ENCODE assay signal across 8 mouse cellular contexts in genomic region chr10:128646139-128647089, GRCm38 (mm10). TPM values are rescaled to one million over a fixed set of nuclear protein-coding genes. Genes with fewer than 3 reads are reported as not detected.
DNase-seq lines count a peak whose midpoint lies in the region; ATAC-seq and TF ChIP-seq lines count a peak whose summit lies in the region.

No protein-coding gene starts in this region.

- WGBS in forebrain, postnatal 0 days: 12% methylated on average over 4 of the region's 13 CpGs
- 5% methylated on average over 12 of the region's 13 CpGs for WGBS in hindbrain, embryonic 15.5 days
- WGBS in midbrain, embryonic 11.5 days: 11% methylated on average over 12 of the region's 13 CpGs
- WGBS in stomach, postnatal 0 days: 6% methylated on average over 8 of the region's 13 CpGs

- peaks cover 1 to 17% of the 10 kb centered on the region in 2 experiments; a peak in 2 of 4 replicates for H3K4me1 ChIP-seq in ES-E14 (ENCODE audit: control insufficient read depth in 2 of 2, insufficient read depth in 2 of 2, low read length in 2 of 2, poor library complexity in 1 of 2)
- H3K4me1 ChIP-seq in forebrain, postnatal 0 days (ENCODE audit: insufficient read depth): peaks cover 19% of the 10 kb centered on the region
- peaks cover 35% of the 10 kb centered on the region for H3K4me1 ChIP-seq in hindbrain, embryonic 15.5 days (replicated peaks)
- H3K4me1 ChIP-seq in midbrain, embryonic 11.5 days (ENCODE audit: control insufficient read depth, insufficient read depth, low read length): peaks cover 14% of the 10 kb centered on the region
- H3K4me1 ChIP-seq in stomach, postnatal 0 days (replicated peaks; ENCODE audit: control insufficient read depth, insufficient read depth): peaks cover 4% of the 10 kb centered on the region; the same call in 1 of the 2 replicates

- no peak for TF ChIP-seq EP300 in stomach, postnatal 0 days (optimal IDR thresholded peaks at IDR 0.05)

- peak; percentile 81 for ATAC-seq in forebrain, postnatal 0 days
- peak; percentile 81 for ATAC-seq in hindbrain, embryonic 15.5 days (ENCODE audit: low FRiP score, low read depth)
- ATAC-seq in midbrain, embryonic 11.5 days (ENCODE audit: low FRiP score): peak; percentile 76
- peak; percentile 74 for ATAC-seq in stomach, postnatal 0 days (ENCODE audit: low FRiP score, low TSS enrichment)

- no peaks in the 10 kb centered on the region for H3K27me3 ChIP-seq in forebrain, postnatal 0 days (ENCODE audit: insufficient read depth, low read length)
- no peaks in the 10 kb centered on the region for H3K27me3 ChIP-seq in hindbrain, embryonic 15.5 days
- no peaks in the 10 kb centered on the region for H3K27me3 ChIP-seq in midbrain, embryonic 11.5 days (ENCODE audit: control insufficient read depth, insufficient read depth, low read length)
- no peaks in the 10 kb centered on the region for H3K27me3 ChIP-seq in stomach, postnatal 0 days (ENCODE audit: control insufficient read depth, insufficient read depth, low read length)

- H3K36me3 ChIP-seq in ES-E14 (ENCODE audit: control insufficient read depth, insufficient read depth, low read length, poor library complexity, severe bottlenecking): no peaks in the 10 kb centered on the region
- peaks cover under 1% of the 10 kb centered on the region for H3K36me3 ChIP-seq in forebrain, postnatal 0 days (ENCODE audit: insufficient read depth)
- peaks cover under 1% of the 10 kb centered on the region; the same call in 1 of the 2 replicates for H3K36me3 ChIP-seq in hindbrain, embryonic 15.5 days
- no peaks in the 10 kb centered on the region for H3K36me3 ChIP-seq in midbrain, embryonic 11.5 days (ENCODE audit: control insufficient read depth, insufficient read depth, low read length)
- H3K36me3 ChIP-seq in stomach, postnatal 0 days (ENCODE audit: control insufficient read depth, insufficient read depth, low read length): no peaks in the 10 kb centered on the region

- H3K9me3 ChIP-seq in ES-E14 (ENCODE audit: control insufficient read depth, insufficient read depth, low read depth, low read length): no peaks in the 10 kb centered on the region
- H3K9me3 ChIP-seq in forebrain, postnatal 0 days (ENCODE audit: low read length): no peaks in the 10 kb centered on the region
- H3K9me3 ChIP-seq in hindbrain, embryonic 15.5 days: no peaks in the 10 kb centered on the region
- no peaks in the 10 kb centered on the region for H3K9me3 ChIP-seq in midbrain, embryonic 11.5 days (ENCODE audit: control insufficient read depth, low read length)
- no peaks in the 10 kb centered on the region for H3K9me3 ChIP-seq in stomach, postnatal 0 days (ENCODE audit: control insufficient read depth, low read length)

- in situ Hi-C loops in ES-E14 (cut with MboI; ENCODE audit: low sequenced_read_pairs in 2 of 2, unreplicated experiment in 2 of 2): no loop called here

- DNase-seq in ES-E14 (ENCODE audit: low read depth, low spot score): no peak
- peak; percentile 52 for DNase-seq in cerebellum, adult 11-12 months
- DNase-seq in forebrain, postnatal 0 days: peak; percentile 87
- peak; percentile 46 to 51 for DNase-seq in left cerebral cortex, postnatal 36 days (ENCODE audit: low spot score in 2 of 2)
- peak; percentile 94 for DNase-seq in midbrain, embryonic 11.5 days (ENCODE audit: low spot score, missing footprints)
- DNase-seq in stomach, postnatal 0 days (ENCODE audit: low spot score): peak; percentile 63
- DNase-seq in urinary bladder, adult 18-20 months (ENCODE audit: low spot score in 2 of 2): no peak

- intact Hi-C loops in left cerebral cortex, postnatal 36 days (cut with DNase I): no loop called here

- H3K4me3 ChIP-seq in ES-E14 (ENCODE audit: insufficient read depth in 1 of 2, low read depth in 1 of 2, low read length in 2 of 2, poor library complexity in 1 of 2, severe bottlenecking in 1 of 2): peak overlapping the region in 1 of 2 experiments; percentile 82; a peak in 2 of 4 replicates
- peak overlapping the region; percentile 54 for H3K4me3 ChIP-seq in forebrain, postnatal 0 days (ENCODE audit: low read depth, low read length)
- peak overlapping the region; percentile 70 for H3K4me3 ChIP-seq in hindbrain, embryonic 15.5 days
- H3K4me3 ChIP-seq in midbrain, embryonic 11.5 days (ENCODE audit: low read depth, low read length): peak overlapping the region; percentile 39
- peak overlapping the region; percentile 43 for H3K4me3 ChIP-seq in stomach, postnatal 0 days (ENCODE audit: low read depth, low read length)

- TF ChIP-seq CTCF in forebrain, postnatal 0 days (IDR thresholded peaks at IDR 0.05; ENCODE audit: low read depth): no peak
- TF ChIP-seq CTCF in stomach, postnatal 0 days (IDR thresholded peaks at IDR 0.05; ENCODE audit: low read depth): no peak

- H3K9ac ChIP-seq in ES-E14 (ENCODE audit: insufficient read depth, low read depth, low read length, poor library complexity, severe bottlenecking): 0 out of 2 replicates have a peak overlapping the region, but pooled peaks have one; percentile 17
- H3K9ac ChIP-seq in forebrain, postnatal 0 days: peak overlapping the region; percentile 51
- H3K9ac ChIP-seq in hindbrain, embryonic 15.5 days: peak overlapping the region; percentile 43
- H3K9ac ChIP-seq in midbrain, embryonic 11.5 days (ENCODE audit: low read length): peak overlapping the region; percentile 53
- H3K9ac ChIP-seq in stomach, postnatal 0 days (ENCODE audit: low read length): 0 out of 2 replicates have a peak overlapping the region, but pooled peaks have one; percentile 43

- H3K27ac ChIP-seq in ES-E14 (ENCODE audit: insufficient read depth, low read depth, low read length, poor library complexity, severe bottlenecking): no peak overlapping the region; the same call in 1 of the 2 replicates
- H3K27ac ChIP-seq in forebrain, postnatal 0 days (ENCODE audit: low read depth, low read length): peak overlapping the region; percentile 93
- peak overlapping the region; percentile 96 for H3K27ac ChIP-seq in hindbrain, embryonic 15.5 days (replicated peaks)
- no peak overlapping the region for H3K27ac ChIP-seq in midbrain, embryonic 11.5 days (ENCODE audit: low read depth, low read length)
- peak overlapping the region; percentile 77 for H3K27ac ChIP-seq in stomach, postnatal 0 days (replicated peaks)

- peak overlapping the region; percentile 67 for H3K4me2 ChIP-seq in forebrain, postnatal 0 days (ENCODE audit: low read depth)
- peak overlapping the region; percentile 61 for H3K4me2 ChIP-seq in hindbrain, embryonic 15.5 days
- peak overlapping the region; percentile 73 for H3K4me2 ChIP-seq in midbrain, embryonic 11.5 days
- H3K4me2 ChIP-seq in stomach, postnatal 0 days (replicated peaks; ENCODE audit: low read depth): peak overlapping the region; percentile 65

TF ChIP-seq in ES-E14, 5 proteins besides CTCF, POLR2A, EP300 and RAD21 (continues in another document):
- TF ChIP-seq ZNF384 (IDR thresholded peaks at IDR 0.05; ENCODE audit: low read depth, low read length) (no peak), CHD2 (IDR thresholded peaks at IDR 0.05; ENCODE audit: low read depth, low read length) (no peak), MAFK (IDR thresholded peaks at IDR 0.05; ENCODE audit: insufficient read depth, low read depth, low read length) (no peak)

RNA-seq across cellular contexts. Expression of gene Ikzf4, which starts 0.6 kb away (rescaled TPM):
- total RNA-seq in ES-E14 (2012; rRNA removed): 1.4 and 1.9 TPM in 2 replicates
- 8.4 and 15.6 TPM in 2 replicates for total RNA-seq in forebrain, postnatal 0 days (2014; rRNA removed)
- 6.3 and 11.3 TPM in 2 replicates for polyA plus RNA-seq in forebrain, postnatal 0 days (2015; fragmentation: Nextera tagmentation; extraction: Ambion mirVana)
- 15.1 and 18.3 TPM in 2 replicates for polyA plus RNA-seq in hindbrain, embryonic 15.5 days (2015; fragmentation: Nextera tagmentation; extraction: Ambion mirVana)
- 10 to 100 TPM; 10.2 to 19.0 TPM for total RNA-seq in left cerebral cortex, postnatal 36 days (2021)
- 3.8 and 4.2 TPM in 2 replicates for polyA plus RNA-seq in midbrain, embryonic 11.5 days (2014; fragmentation: Nextera tagmentation; extraction: Ambion mirVana)
- 1.6 and 1.7 TPM in 2 replicates for polyA plus RNA-seq in stomach, postnatal 0 days (2015; fragmentation: Nextera tagmentation; extraction: Ambion mirVana)

RNA-seq across cellular contexts. Expression of gene Rps26, which starts 19.9 kb away (rescaled TPM):
- 1,660 and 1,982 TPM in 2 replicates for total RNA-seq in ES-E14 (2012; rRNA removed)
- 859 and 1,363 TPM in 2 replicates for total RNA-seq in forebrain, postnatal 0 days (2014; rRNA removed)
- polyA plus RNA-seq in forebrain, postnatal 0 days (2015; fragmentation: Nextera tagmentation; extraction: Ambion mirVana): 436 and 640 TPM in 2 replicates
- 359 and 409 TPM in 2 replicates for polyA plus RNA-seq in hindbrain, embryonic 15.5 days (2015; fragmentation: Nextera tagmentation; extraction: Ambion mirVana)
- total RNA-seq in left cerebral cortex, postnatal 36 days (2021): 100 to 1,000 TPM; 245 to 252 TPM
- 588 and 638 TPM in 2 replicates for polyA plus RNA-seq in midbrain, embryonic 11.5 days (2014; fragmentation: Nextera tagmentation; extraction: Ambion mirVana)
- polyA plus RNA-seq in stomach, postnatal 0 days (2015; fragmentation: Nextera tagmentation; extraction: Ambion mirVana): 781 and 811 TPM in 2 replicates

RNA-seq across cellular contexts. Expression of gene Suox, which starts 27.5 kb away (rescaled TPM):
- 7.0 and 7.4 TPM in 2 replicates for total RNA-seq in ES-E14 (2012; rRNA removed)
- 10.6 and 12.6 TPM in 2 replicates for total RNA-seq in forebrain, postnatal 0 days (2014; rRNA removed)
- 8.4 and 10.1 TPM in 2 replicates for polyA plus RNA-seq in forebrain, postnatal 0 days (2015; fragmentation: Nextera tagmentation; extraction: Ambion mirVana)
- 14.5 TPM in 2 replicates for polyA plus RNA-seq in hindbrain, embryonic 15.5 days (2015; fragmentation: Nextera tagmentation; extraction: Ambion mirVana)
- total RNA-seq in left cerebral cortex, postnatal 36 days (2021): 10 to 100 TPM; 12.0 to 12.6 TPM
- 12.5 and 12.7 TPM in 2 replicates for polyA plus RNA-seq in midbrain, embryonic 11.5 days (2014; fragmentation: Nextera tagmentation; extraction: Ambion mirVana)
- 20.3 and 21.4 TPM in 2 replicates for polyA plus RNA-seq in stomach, postnatal 0 days (2015; fragmentation: Nextera tagmentation; extraction: Ambion mirVana)

RNA-seq across cellular contexts. Expression of gene Rab5b, which starts 49.6 kb away (rescaled TPM):
- total RNA-seq in ES-E14 (2012; rRNA removed): 23.2 and 32.8 TPM in 2 replicates
- total RNA-seq in forebrain, postnatal 0 days (2014; rRNA removed): 133 TPM in 2 replicates
- polyA plus RNA-seq in forebrain, postnatal 0 days (2015; fragmentation: Nextera tagmentation; extraction: Ambion mirVana): 104 and 118 TPM in 2 replicates
- polyA plus RNA-seq in hindbrain, embryonic 15.5 days (2015; fragmentation: Nextera tagmentation; extraction: Ambion mirVana): 113 and 121 TPM in 2 replicates
- 100 to 1,000 TPM; 129 to 134 TPM for total RNA-seq in left cerebral cortex, postnatal 36 days (2021)
- polyA plus RNA-seq in midbrain, embryonic 11.5 days (2014; fragmentation: Nextera tagmentation; extraction: Ambion mirVana): 80.1 and 82.6 TPM in 2 replicates
- 54.0 and 59.4 TPM in 2 replicates for polyA plus RNA-seq in stomach, postnatal 0 days (2015; fragmentation: Nextera tagmentation; extraction: Ambion mirVana)

RNA-seq across cellular contexts. Expression of gene Erbb3, which starts 57.0 kb away (rescaled TPM):
- total RNA-seq in ES-E14 (2012; rRNA removed): 24.9 and 30.3 TPM in 2 replicates
- total RNA-seq in forebrain, postnatal 0 days (2014; rRNA removed): 1.3 and 1.4 TPM in 2 replicates
- polyA plus RNA-seq in forebrain, postnatal 0 days (2015; fragmentation: Nextera tagmentation; extraction: Ambion mirVana): 0.41 and 0.68 TPM in 2 replicates
- polyA plus RNA-seq in hindbrain, embryonic 15.5 days (2015; fragmentation: Nextera tagmentation; extraction: Ambion mirVana): 1.2 and 2.1 TPM in 2 replicates
- 1 to 10 TPM; 6.5 to 9.4 TPM for total RNA-seq in left cerebral cortex, postnatal 36 days (2021)
- 0.49 and 0.77 TPM in 2 replicates for polyA plus RNA-seq in midbrain, embryonic 11.5 days (2014; fragmentation: Nextera tagmentation; extraction: Ambion mirVana)
- polyA plus RNA-seq in stomach, postnatal 0 days (2015; fragmentation: Nextera tagmentation; extraction: Ambion mirVana): 18.6 and 18.9 TPM in 2 replicates

Comparison
In these comparisons a context has a peak if more than half of its experiments do, and no peak if none do; other contexts are left out.
1. DNase-seq: peak in cerebellum, adult 11-12 months (single experiment), forebrain, postnatal 0 days (single experiment), left cerebral cortex, postnatal 36 days (2 of 2), midbrain, embryonic 11.5 days (single experiment) and stomach, postnatal 0 days (single experiment); none in ES-E14 (single experiment) and urinary bladder, adult 18-20 months (0 of 2).
2. H3K27ac ChIP-seq: peak in forebrain, postnatal 0 days (single experiment), hindbrain, embryonic 15.5 days (single experiment) and stomach, postnatal 0 days (single experiment); none in ES-E14 (single experiment) and midbrain, embryonic 11.5 days (single experiment).
3. Peak in every context shown above with its lines, with median percentiles within 50 percentile points of each other: H3K9ac ChIP-seq, ATAC-seq and H3K4me2 ChIP-seq.